Mouse (Mus musculus) neural tube, embryonic 13.5 days (tissue): ENCODE results near the gene Olfr921. TPM values are rescaled to one million over a fixed set of nuclear protein-coding genes. Genes with fewer than 3 reads are reported as not detected.

Experiments
- ATAC-seq: fragments of 200-750 bp; cut with Nextera tagmentation; 2 replicates; pipeline ENCODE4 v1.8.0; 2017; ENCODE audit warnings: low read depth, mild to moderate bottlenecking, moderate TSS enrichment, moderate library complexity
- H3K27ac ChIP-seq: fragments of 300-500 bp; sonication (generic); replicated peaks from 2 replicates; pipeline ENCODE4 v1.5.1; 2015; ENCODE audit warnings: moderate library complexity, mild to moderate bottlenecking, inconsistent platforms
- H3K27me3 ChIP-seq: fragments of 300-500 bp; sonication (generic); 2 replicates; pipeline ENCODE4 v1.6.1; 2015; ENCODE audit warnings: mild to moderate bottlenecking, inconsistent platforms
- H3K36me3 ChIP-seq: fragments of 300-500 bp; sonication (generic); 2 replicates; pipeline ENCODE4 v1.6.1; 2015; ENCODE audit warnings: mild to moderate bottlenecking, inconsistent platforms
- H3K4me1 ChIP-seq: fragments of 300-500 bp; sonication (generic); replicated peaks from 2 replicates; pipeline ENCODE4 v1.6.1; 2015; ENCODE audit warnings: inconsistent platforms
- H3K4me2 ChIP-seq: fragments of 300-500 bp; sonication (generic); 2 replicates; pipeline ENCODE4 v1.6.1; 2015; ENCODE audit warnings: inconsistent platforms, mild to moderate bottlenecking, moderate library complexity
- H3K4me3 ChIP-seq: fragments of 300-500 bp; sonication (generic); 2 replicates; pipeline ENCODE4 v1.5.1; 2015; ENCODE audit warnings: mild to moderate bottlenecking, inconsistent platforms
- H3K9ac ChIP-seq: fragments of 300-500 bp; sonication (generic); 2 replicates; pipeline ENCODE4 v1.6.1; 2015; ENCODE audit warnings: moderate library complexity, mild to moderate bottlenecking, inconsistent platforms
- H3K9me3 ChIP-seq: fragments of 300-500 bp; sonication (generic); 2 replicates; pipeline ENCODE4 v1.6.1; 2016; ENCODE audit warnings: inconsistent platforms
- WGBS: fragments of 180-500 bp; shearing (Covaris S2); methylation state at CpG from one replicate; pipeline ENCODE4 v1.1.7; 2015; 5-methylcytosine and 5-hydroxymethylcytosine counted together
- polyA plus RNA-seq: library from polyadenylated mRNA; unstranded; fragments of >200 nt; fragmentation: Nextera tagmentation; extraction: Ambion mirVana; gene quantifications from 2 replicates; pipeline ENCODE4 v1.2.1, GENCODE M21; 2015

The Olfr921 gene
- not detected in 2 replicates for polyA plus RNA-seq

DNA sequence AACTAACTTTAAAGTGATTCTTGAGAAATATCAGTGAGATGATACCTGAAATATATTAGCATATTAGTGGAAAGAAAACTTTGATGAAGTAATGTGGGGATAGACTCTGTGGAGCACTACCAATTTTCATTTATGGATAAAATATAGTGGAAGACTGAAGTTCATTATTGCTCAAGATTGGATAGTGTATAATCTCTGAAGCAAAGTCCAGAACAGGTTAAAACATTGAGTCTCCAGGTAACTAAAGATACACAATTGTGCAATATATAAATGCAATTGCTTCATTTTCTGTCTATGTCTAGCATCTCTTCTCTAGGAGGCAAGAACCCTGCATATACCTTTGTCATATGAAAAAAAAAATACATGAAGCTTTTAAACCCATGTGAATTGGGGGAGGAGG, at the start of gene Olfr921:
Olfr921 (plus strand) TSS at position 301 of the 400 bp plus-strand sequence.
- no peak within 1 kb of the TSS for H3K9ac ChIP-seq
- H3K4me3 ChIP-seq: no peak within 1 kb of the TSS
- no peaks in the 10 kb centered on the region for H3K4me1 ChIP-seq
- H3K36me3 ChIP-seq: no peaks in the 10 kb centered on the region
- no peak within 1 kb of the TSS for H3K27ac ChIP-seq
- H3K27me3 ChIP-seq: no peaks in the 10 kb centered on the region
- H3K4me2 ChIP-seq: no peak within 1 kb of the TSS
- ATAC-seq: no peak
- H3K9me3 ChIP-seq: no peaks in the 10 kb centered on the region

DNA sequence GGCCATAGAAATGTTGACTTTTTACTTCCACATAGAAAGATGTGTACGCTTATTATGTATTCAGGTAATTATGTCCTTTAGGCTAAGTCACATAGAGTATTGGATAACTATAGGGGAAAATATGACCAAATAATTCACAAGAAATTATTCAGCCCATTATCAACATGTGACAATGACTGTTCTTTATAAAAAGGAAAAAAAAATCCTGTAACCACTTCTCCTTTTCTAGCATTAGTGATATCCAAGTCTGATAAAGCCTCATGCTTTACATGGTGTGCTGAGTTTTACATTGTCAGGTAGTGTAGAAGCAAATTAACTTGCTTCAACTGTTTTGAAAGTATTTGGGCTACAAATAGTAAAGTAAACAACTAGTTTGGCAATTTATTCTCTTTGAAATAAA, 48.8 kb upstream of the Olfr921 start:
- Histone ChIP-seq H3K4me1 (peaks cover 6% of the 10 kb centered on the region), H3K27me3 (no peaks in the 10 kb centered on the region), H3K27ac (no peak overlapping the region), H3K9me3 (no peaks in the 10 kb centered on the region), H3K36me3 (peaks cover 9% of the 10 kb centered on the region; the same call in 1 of the 2 replicates), H3K4me2 (no peak overlapping the region), H3K4me3 (no peak overlapping the region), H3K9ac (no peak overlapping the region)
- WGBS: 96% methylated on average over 1 of the region's 1 CpGs
- ATAC-seq: no peak

DNA sequence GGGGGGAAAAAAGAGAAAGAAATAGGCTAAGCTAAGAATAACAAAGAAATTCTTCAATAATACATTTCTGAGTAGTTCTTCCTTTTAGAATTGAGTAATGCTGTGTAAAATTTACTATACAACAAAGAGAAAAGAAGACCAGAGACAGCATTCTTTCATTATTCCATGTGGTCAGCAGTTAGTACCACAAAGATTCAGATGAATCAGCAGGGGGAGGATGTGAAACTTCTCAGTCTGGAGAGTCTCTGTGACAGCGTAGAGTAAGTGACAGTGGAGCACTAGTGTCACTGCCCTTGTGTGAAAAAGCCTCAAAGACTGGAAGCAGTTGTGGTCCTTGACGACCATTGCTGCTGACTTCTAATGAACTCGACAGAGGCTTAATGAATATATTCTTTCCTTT, 44.6 kb upstream of the Olfr921 start:
- H3K27ac ChIP-seq: no peak overlapping the region
- H3K4me1 ChIP-seq: no peaks in the 10 kb centered on the region
- H3K4me2 ChIP-seq: no peak overlapping the region
- no peak for ATAC-seq
- 76% methylated on average over 3 of the region's 3 CpGs for WGBS
- H3K27me3 ChIP-seq: no peaks in the 10 kb centered on the region
- H3K9me3 ChIP-seq: no peaks in the 10 kb centered on the region
- H3K9ac ChIP-seq: no peak overlapping the region
- no peak overlapping the region for H3K4me3 ChIP-seq
- peaks cover 9% of the 10 kb centered on the region; the same call in 1 of the 2 replicates for H3K36me3 ChIP-seq

DNA sequence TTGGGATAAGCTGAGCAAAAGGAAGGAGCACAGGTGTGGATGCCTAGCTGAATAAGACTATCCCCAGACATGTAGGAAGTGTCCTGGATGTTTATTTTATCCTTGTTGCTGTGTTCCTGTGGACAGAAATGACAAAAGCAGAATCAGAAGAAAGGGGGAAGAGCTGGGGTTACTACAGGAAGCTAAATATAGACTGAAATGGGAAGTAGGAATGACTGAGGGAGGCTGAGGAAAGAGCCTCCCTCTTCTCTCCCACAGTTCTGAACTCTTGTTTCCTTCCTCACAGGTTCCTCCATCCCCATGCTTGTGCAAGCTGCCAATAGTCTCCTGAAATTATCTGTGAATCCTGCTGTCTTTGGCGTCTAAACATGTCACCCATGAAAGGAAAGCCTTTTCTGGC, 31.5 kb upstream of the Olfr921 start:
- Histone ChIP-seq H3K9ac (no peak overlapping the region), H3K36me3 (no peaks in the 10 kb centered on the region), H3K4me3 (no peak overlapping the region), H3K27ac (no peak overlapping the region), H3K27me3 (no peaks in the 10 kb centered on the region), H3K4me1 (no peaks in the 10 kb centered on the region), H3K4me2 (no peak overlapping the region), H3K9me3 (no peaks in the 10 kb centered on the region)
- 82% methylated on average over 1 of the region's 1 CpGs for WGBS
- ATAC-seq: no peak

DNA sequence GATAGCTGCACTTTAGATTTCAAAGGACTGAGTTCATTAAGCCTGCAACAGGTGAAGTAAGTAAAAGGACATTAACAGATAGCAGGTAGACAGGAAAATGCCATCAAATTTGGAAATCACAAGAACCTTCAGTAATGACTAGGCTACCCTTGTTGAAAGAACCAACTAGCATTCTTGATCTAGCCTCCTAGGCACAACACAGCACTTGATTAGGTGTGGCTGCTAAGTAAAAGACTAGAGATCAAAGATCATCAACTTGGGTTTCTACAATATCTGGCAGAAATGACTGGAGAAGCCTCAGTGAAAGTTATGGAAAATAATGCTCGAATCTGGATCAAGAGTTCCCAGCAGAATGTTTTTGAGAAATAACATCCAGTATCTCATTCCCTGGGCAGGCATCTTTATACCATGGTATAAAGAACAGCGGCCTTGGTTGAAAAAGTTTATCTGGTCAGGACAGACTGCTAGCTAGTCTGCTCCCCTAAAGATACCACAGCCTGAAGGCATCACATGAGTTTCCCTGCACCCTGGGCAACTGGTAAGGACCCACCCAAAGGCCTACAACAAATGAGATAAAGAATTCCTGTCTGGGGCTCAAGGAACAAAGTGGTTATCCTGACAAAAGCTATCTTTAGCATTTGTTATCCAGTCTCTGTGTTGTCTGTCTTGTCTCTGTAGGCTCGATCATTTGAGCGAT, 28.1 kb upstream of the Olfr921 start:
- Histone ChIP-seq H3K36me3 (no peaks in the 10 kb centered on the region), H3K27ac (no peak overlapping the region), H3K4me2 (no peak overlapping the region), H3K9me3 (no peaks in the 10 kb centered on the region), H3K27me3 (no peaks in the 10 kb centered on the region), H3K4me1 (no peaks in the 10 kb centered on the region), H3K4me3 (no peak overlapping the region), H3K9ac (no peak overlapping the region)
- no peak for ATAC-seq
- WGBS: 94% methylated on average over 4 of the region's 4 CpGs

DNA sequence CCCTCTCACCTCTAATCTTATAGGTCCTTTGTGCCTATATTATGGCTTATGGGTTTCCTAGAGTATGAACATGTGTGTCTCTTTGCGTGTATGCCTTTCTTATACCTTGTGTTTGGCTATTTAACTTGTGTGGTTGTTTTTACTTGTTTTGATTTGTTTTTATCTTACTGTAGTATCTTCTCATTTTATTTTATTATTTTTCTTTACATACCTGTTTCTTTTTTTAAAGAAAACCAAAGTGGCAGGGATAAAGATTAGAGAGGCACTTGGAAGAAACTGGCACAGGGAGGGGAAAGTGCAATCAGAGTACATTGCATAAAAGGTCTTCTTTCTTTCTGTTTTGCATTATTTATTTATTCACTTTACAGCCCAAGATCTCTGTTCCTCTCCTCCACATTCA, 20.9 kb upstream of the Olfr921 start, which contains the start of gene Olfr920:
Olfr920 (plus strand) TSS at position 301 of the 400 bp plus-strand sequence.
- H3K36me3 ChIP-seq: no peaks in the 10 kb centered on the region
- H3K9me3 ChIP-seq: no peaks in the 10 kb centered on the region
- H3K4me1 ChIP-seq: no peaks in the 10 kb centered on the region
- no peak for ATAC-seq
- WGBS: 95% methylated on average over 1 of the region's 1 CpGs
- H3K9ac ChIP-seq: no peak within 1 kb of the TSS
- H3K4me3 ChIP-seq: no peak within 1 kb of the TSS
- no peak within 1 kb of the TSS for H3K27ac ChIP-seq
- no peaks in the 10 kb centered on the region for H3K27me3 ChIP-seq
- no peak within 1 kb of the TSS for H3K4me2 ChIP-seq

DNA sequence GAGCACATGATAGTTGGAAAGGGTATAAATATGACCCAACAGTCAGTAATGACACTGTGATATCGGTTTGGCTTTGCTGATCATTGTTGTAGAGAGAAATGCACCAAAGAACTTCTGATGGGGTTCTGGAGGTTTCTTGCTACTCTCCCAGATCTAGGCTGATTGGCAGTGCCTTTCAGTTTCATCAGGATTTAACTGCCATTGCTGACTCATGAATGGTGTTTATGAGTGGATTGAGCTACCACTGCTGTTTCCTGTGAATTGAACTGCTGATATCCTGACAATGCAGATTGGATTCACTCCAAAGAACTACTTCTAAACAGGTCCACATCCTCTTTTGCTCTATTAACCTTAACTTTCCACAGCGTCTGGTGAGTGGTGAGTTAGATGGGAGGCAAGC, 19.8 kb downstream of the Olfr921 start:
- WGBS: 90% methylated on average over 2 of the region's 2 CpGs
- no peaks in the 10 kb centered on the region for H3K4me1 ChIP-seq
- no peaks in the 10 kb centered on the region for H3K27me3 ChIP-seq
- H3K9me3 ChIP-seq: no peaks in the 10 kb centered on the region
- H3K27ac ChIP-seq: no peak overlapping the region
- H3K9ac ChIP-seq: no peak overlapping the region
- H3K4me2 ChIP-seq: no peak overlapping the region
- H3K4me3 ChIP-seq: no peak overlapping the region
- no peaks in the 10 kb centered on the region for H3K36me3 ChIP-seq
- ATAC-seq: no peak

DNA sequence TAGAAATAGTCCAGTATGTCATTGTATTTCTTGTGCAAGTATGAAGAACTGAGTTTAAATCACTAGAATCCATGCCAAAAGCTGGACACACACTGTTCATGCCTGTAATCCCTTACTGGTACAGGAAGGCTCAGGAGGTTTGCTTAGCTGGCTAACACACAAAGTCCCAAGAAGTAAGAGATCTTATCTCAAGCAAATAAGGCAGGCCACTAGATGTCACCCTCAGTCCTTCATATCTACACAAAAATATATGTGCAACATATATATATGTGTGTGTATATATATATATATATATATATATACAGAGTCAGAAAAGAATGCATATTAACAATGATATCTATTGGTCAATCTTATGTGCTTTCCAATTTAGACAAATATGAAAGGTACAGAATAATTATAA, 32.8 kb downstream of the Olfr921 start:
- Histone ChIP-seq H3K36me3 (no peaks in the 10 kb centered on the region), H3K27ac (no peak overlapping the region), H3K4me2 (no peak overlapping the region), H3K4me3 (no peak overlapping the region), H3K27me3 (no peaks in the 10 kb centered on the region), H3K4me1 (no peaks in the 10 kb centered on the region), H3K9ac (no peak overlapping the region), H3K9me3 (no peaks in the 10 kb centered on the region)
- ATAC-seq: no peak

DNA sequence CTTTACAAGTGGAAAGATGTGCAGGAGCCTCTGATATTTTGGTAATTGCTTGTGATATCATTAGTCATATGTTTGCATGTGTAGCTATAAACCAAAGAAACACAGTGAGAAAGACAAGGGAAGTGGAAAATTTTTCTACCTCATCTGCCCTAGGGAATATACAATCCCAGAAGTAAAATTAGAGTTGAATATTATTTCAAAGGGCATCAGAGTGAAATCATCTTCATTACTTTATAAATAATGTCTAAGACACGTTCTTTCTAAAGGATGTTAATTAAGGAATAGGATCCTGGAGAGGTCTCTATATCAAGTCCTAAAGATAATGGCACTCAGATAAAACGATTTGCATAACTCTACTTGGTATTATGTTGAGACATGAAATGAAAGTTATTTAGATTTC, 41.4 kb downstream of the Olfr921 start, which contains the start of gene Olfr922:
Olfr922 (plus strand) TSS at position 301 of the 400 bp plus-strand sequence.
- H3K27me3 ChIP-seq: no peaks in the 10 kb centered on the region
- H3K9me3 ChIP-seq: no peaks in the 10 kb centered on the region
- no peaks in the 10 kb centered on the region for H3K36me3 ChIP-seq
- H3K4me1 ChIP-seq: no peaks in the 10 kb centered on the region
- no peak for ATAC-seq
- H3K27ac ChIP-seq: no peak within 1 kb of the TSS
- 70% methylated on average over 2 of the region's 2 CpGs for WGBS
- H3K4me2 ChIP-seq: no peak within 1 kb of the TSS
- H3K4me3 ChIP-seq: no peak within 1 kb of the TSS
- H3K9ac ChIP-seq: no peak within 1 kb of the TSS

DNA sequence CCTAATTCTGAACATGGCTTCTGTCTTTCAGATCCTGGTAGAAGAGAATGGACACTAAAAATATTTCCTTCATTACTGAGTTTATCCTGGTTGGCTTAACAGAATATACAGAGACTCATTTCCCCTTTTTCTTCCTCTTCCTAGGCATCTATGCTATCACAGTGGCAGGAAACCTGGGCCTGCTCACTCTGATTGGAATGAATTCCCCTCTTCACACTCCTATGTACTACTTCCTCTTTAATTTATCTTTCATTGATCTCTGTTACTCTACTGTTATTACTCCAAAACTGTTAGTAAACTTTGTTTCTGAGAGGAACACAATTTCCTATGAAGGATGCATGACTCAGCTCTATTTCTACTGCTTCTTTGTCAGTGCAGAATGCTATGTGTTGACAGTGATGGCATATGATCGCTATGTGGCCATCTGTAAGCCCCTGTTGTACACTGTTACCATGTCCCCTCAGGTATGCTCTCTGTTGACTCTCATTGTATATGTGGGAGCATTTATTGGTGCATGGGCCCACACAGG, 42.7 kb downstream of the Olfr921 start:
- no peaks in the 10 kb centered on the region for H3K4me1 ChIP-seq
- no peak overlapping the region for H3K4me2 ChIP-seq
- ATAC-seq: no peak
- H3K36me3 ChIP-seq: no peaks in the 10 kb centered on the region
- no peaks in the 10 kb centered on the region for H3K9me3 ChIP-seq
- H3K4me3 ChIP-seq: no peak overlapping the region
- H3K9ac ChIP-seq: no peak overlapping the region
- no peaks in the 10 kb centered on the region for H3K27me3 ChIP-seq
- WGBS: 86% methylated on average over 1 of the region's 1 CpGs
- no peak overlapping the region for H3K27ac ChIP-seq

DNA sequence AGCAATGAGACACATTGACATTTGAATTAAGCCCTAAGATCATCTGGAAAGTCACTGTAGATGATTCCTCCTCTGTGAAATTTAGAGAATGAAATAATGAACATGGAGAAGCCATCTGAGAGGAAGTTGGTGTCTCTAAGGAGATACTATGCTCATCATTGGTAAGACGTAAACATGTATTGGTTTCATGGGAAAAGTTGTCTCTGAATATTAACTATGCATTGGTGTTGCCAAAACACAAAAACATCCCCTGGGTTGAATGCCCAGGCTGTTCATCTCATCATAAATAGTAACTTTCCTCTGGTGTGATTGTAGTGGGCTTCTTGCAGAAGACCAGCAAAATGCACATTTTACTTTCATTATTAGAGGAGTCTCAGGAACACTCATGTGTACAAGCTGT, 53.4 kb downstream of the Olfr921 start, which contains the start of gene Olfr923:
Olfr923 (plus strand) TSS at position 301 of the 400 bp plus-strand sequence.
- no peaks in the 10 kb centered on the region for H3K27me3 ChIP-seq
- WGBS: 90% methylated on average over 1 of the region's 1 CpGs
- no peak within 1 kb of the TSS for H3K27ac ChIP-seq
- ATAC-seq: no peak
- no peaks in the 10 kb centered on the region for H3K9me3 ChIP-seq
- H3K36me3 ChIP-seq: no peaks in the 10 kb centered on the region
- no peak within 1 kb of the TSS for H3K4me3 ChIP-seq
- no peak within 1 kb of the TSS for H3K4me2 ChIP-seq
- no peak within 1 kb of the TSS for H3K9ac ChIP-seq
- no peaks in the 10 kb centered on the region for H3K4me1 ChIP-seq
